Mouse (Mus musculus) hindbrain, embryonic 14.5 days (tissue): ENCODE results near the gene Gadd45g. TPM values are rescaled to one million over a fixed set of nuclear protein-coding genes. Genes with fewer than 3 reads are reported as not detected.

Experiments used
- ATAC-seq: fragments of 200-750 bp; cut with Nextera tagmentation; 2 replicates; pipeline ENCODE4 v1.8.0; 2017; ENCODE audit warnings: moderate number of reproducible peaks, mild to moderate bottlenecking, moderate TSS enrichment, moderate library complexity; ENCODE audit not compliant: low FRiP score
- DNase-seq: peaks from one replicate; pipeline ENCODE4 v3.0.0-alpha.2; 2015; ENCODE audit warnings: low spot score
- H3K27ac ChIP-seq: fragments of 300-500 bp; sonication (generic); 2 replicates; pipeline ENCODE4 v1.5.1; 2014; ENCODE audit warnings: mild to moderate bottlenecking, moderate library complexity
- H3K27me3 ChIP-seq: fragments of 300-500 bp; sonication (generic); 2 replicates; pipeline ENCODE4 v1.6.1; 2014; ENCODE audit warnings: mild to moderate bottlenecking, low read length, mixed read lengths; ENCODE audit not compliant: control insufficient read depth, insufficient read depth
- H3K36me3 ChIP-seq: fragments of 300-500 bp; sonication (generic); replicated peaks from 2 replicates; pipeline ENCODE4 v1.6.1; 2014; ENCODE audit not compliant: control insufficient read depth, insufficient read depth
- H3K4me1 ChIP-seq: fragments of 300-500 bp; sonication (generic); replicated peaks from 2 replicates; pipeline ENCODE4 v1.6.1; 2014; ENCODE audit warnings: antibody characterized with exemption, low read length, mixed read lengths; ENCODE audit not compliant: control insufficient read depth, insufficient read depth
- H3K4me2 ChIP-seq: fragments of 300-500 bp; sonication (generic); replicated peaks from 2 replicates; pipeline ENCODE4 v1.6.1; 2014; ENCODE audit warnings: mild to moderate bottlenecking, moderate library complexity
- H3K4me3 ChIP-seq: fragments of 300-500 bp; sonication (generic); replicated peaks from 2 replicates; pipeline ENCODE4 v1.5.1; 2014; ENCODE audit warnings: mild to moderate bottlenecking, low read length
- H3K9ac ChIP-seq: fragments of 300-500 bp; sonication (generic); 2 replicates; pipeline ENCODE4 v1.6.1; 2014
- H3K9me3 ChIP-seq: fragments of 300-500 bp; sonication (generic); 2 replicates; pipeline ENCODE4 v1.6.1; 2016; ENCODE audit warnings: low read length; ENCODE audit not compliant: control insufficient read depth
- WGBS: fragments of 180-500 bp; shearing (Covaris S2); extraction: QIAGEN DNeasy Blood & Tissue Kit; methylation state at CpG from one replicate; pipeline ENCODE4 v1.1.7; 2014; 5-methylcytosine and 5-hydroxymethylcytosine counted together
- polyA plus RNA-seq: library from polyadenylated mRNA; unstranded; fragments of >200 nt; fragmentation: Nextera tagmentation; extraction: Ambion mirVana; gene quantifications from 2 replicates; pipeline ENCODE4 v1.2.1, GENCODE M21; 2014

Gadd45g gene
- polyA plus RNA-seq, 1 experiment from 2014 or later: 43.6 TPM

DNA sequence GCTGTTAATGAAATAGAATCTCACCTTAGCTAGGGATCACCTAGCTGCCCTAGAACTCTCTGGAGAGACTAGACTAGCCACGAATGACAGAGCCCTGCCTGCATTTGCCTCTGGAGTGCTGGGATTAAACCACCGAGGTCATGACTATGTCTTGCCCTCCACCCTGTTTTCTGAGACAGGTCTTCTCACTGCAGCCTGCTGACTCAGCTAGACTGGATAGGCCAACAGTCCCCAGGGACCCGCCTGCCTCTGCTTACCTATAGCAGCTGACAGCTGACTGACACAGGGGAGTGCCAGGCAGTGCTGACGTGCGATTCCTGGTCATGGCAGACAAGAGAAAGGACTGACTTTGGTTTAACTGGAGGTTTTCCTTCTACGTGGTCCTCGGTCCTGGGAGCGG is 12.7 kb downstream of the Gadd45g start:
- no peaks in the 10 kb centered on the region for H3K36me3 ChIP-seq
- H3K9me3 ChIP-seq: no peaks in the 10 kb centered on the region
- H3K27ac ChIP-seq: no peak overlapping the region
- 81% methylated on average over 8 of the region's 8 CpGs for WGBS
- 0 out of 2 replicates have a peak, but pooled peaks cover 16% of the 10 kb centered on the region for H3K27me3 ChIP-seq
- ATAC-seq (no peak), DNase-seq (no peak)
- H3K4me1 ChIP-seq: no peaks in the 10 kb centered on the region
- H3K4me3 ChIP-seq: no peak overlapping the region
- H3K4me2 ChIP-seq: no peak overlapping the region
- H3K9ac ChIP-seq: no peak overlapping the region

- H3K27me3 ChIP-seq: 0 out of 2 replicates have a peak, but pooled peaks cover 9% of the 10 kb centered on the region
- 68% methylated on average over 3 of the region's 3 CpGs for WGBS
- no peaks in the 10 kb centered on the region for H3K36me3 ChIP-seq
- H3K9me3 ChIP-seq: no peaks in the 10 kb centered on the region
- H3K9ac ChIP-seq: no peak overlapping the region
- ATAC-seq (no peak), DNase-seq (no peak)
- H3K4me2 ChIP-seq: no peak overlapping the region
- no peak overlapping the region for H3K4me3 ChIP-seq
- no peaks in the 10 kb centered on the region for H3K4me1 ChIP-seq
- H3K27ac ChIP-seq: no peak overlapping the region
Observed at GRCm38 (mm10) chr13:51859798-51860197, 13.3 kb downstream of the Gadd45g start.

DNA sequence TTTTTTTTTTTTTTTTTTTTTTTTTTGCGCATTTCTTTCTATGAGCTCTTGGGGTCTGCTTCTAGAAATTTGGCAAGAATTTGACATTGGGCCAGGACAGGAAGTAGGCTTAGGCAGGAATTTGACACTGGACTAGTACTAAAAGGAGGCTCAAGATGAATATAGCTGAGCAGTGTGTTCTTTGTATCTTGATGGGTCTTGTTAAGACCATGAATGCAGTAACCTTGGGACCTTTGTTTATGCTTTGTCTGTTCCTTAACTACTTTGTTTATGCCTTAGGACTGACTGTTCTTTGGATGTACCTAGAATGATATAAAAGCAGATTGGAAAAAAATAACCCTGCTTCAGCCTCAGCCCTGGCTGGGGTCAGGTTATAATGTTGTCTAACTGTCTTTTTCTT is 16.3 kb downstream of the Gadd45g start:
- H3K36me3 ChIP-seq: no peaks in the 10 kb centered on the region
- H3K9ac ChIP-seq: no peak overlapping the region
- no peaks in the 10 kb centered on the region for H3K9me3 ChIP-seq
- ATAC-seq: no peak
- no peaks in the 10 kb centered on the region for H3K27me3 ChIP-seq
- no peak overlapping the region for H3K27ac ChIP-seq
- DNase-seq: no peak
- no peak overlapping the region for H3K4me2 ChIP-seq
- 100% methylated on average over 1 of the region's 1 CpGs for WGBS
- no peaks in the 10 kb centered on the region for H3K4me1 ChIP-seq
- H3K4me3 ChIP-seq: no peak overlapping the region

DNA sequence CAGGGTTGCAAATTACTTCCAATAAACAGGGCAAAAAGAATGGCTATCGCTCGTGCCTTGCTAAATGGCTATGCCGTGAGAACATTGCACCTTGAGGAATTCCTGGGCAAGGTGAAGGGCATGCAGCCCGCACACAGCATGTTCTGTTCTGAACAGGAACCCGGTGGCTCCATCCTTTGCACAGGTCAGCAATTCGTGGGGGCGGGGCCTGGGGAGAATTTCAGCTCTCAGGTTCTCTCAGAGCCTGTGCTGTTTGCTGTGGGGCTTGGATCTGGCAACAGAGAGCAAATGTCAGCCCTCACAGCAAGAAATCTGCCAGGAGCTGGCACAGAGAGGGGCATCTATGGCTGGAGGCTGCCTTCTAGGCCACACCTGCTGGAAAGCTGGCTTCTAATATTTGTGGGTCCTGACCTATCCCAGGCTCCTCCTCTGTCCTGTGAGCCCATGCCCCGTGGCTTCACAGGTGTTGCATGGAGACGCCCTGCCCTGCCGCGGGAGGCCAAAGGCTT is 19.7 kb downstream of the Gadd45g start:
- DNase-seq (no peak), ATAC-seq (no peak)
- Histone ChIP-seq H3K4me1 (no peaks in the 10 kb centered on the region), H3K4me3 (no peak overlapping the region), H3K4me2 (no peak overlapping the region), H3K9ac (no peak overlapping the region), H3K27ac (no peak overlapping the region), H3K9me3 (no peaks in the 10 kb centered on the region), H3K36me3 (no peaks in the 10 kb centered on the region), H3K27me3 (no peaks in the 10 kb centered on the region)
- 69% methylated on average over 11 of the region's 11 CpGs for WGBS

DNA sequence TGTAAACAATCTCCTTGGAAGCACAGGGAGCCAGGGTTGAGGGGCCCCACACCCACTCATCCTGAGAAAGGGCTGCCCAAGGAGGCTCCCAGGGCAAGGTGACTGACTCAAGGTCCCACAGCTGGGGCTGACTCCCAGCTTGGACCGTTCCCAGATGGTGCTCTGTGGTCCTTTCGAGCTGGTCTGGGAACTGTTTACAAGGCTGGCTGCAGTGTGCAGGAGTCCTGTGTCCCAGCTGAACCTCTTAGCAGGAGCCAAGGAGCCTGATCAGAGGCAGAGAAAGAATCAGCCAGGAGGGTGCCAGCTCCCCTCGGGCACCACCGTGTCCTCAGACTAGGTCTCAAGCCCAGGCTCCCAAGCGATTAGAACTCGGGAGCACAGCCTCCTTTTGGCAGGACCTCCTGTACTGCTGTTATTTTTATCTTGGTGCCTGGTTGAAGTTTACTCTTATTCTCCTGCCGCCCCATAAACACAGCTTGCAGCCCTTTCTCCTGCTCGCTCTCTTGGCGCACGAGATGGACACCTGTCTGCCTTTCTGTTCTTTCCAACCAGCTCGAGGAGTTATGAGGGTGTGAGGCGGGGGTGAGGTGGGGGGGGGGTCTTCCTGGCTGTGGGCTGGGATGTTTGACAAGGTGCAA is 22.1 kb downstream of the Gadd45g start:
- Histone ChIP-seq H3K9ac (no peak overlapping the region), H3K4me2 (no peak overlapping the region), H3K36me3 (no peaks in the 10 kb centered on the region), H3K27me3 (no peaks in the 10 kb centered on the region), H3K9me3 (no peaks in the 10 kb centered on the region), H3K4me3 (no peak overlapping the region), H3K4me1 (no peaks in the 10 kb centered on the region), H3K27ac (no peak overlapping the region)
- ATAC-seq (no peak), DNase-seq (no peak)
- 59% methylated on average over 12 of the region's 12 CpGs for WGBS

GRCm38 (mm10) chr13:51869129-51869491 is 22.6 kb downstream of the Gadd45g start:
- Histone ChIP-seq H3K27ac (no peak overlapping the region), H3K4me1 (no peaks in the 10 kb centered on the region), H3K4me3 (no peak overlapping the region), H3K9ac (no peak overlapping the region), H3K27me3 (no peaks in the 10 kb centered on the region), H3K9me3 (no peaks in the 10 kb centered on the region), H3K4me2 (no peak overlapping the region), H3K36me3 (no peaks in the 10 kb centered on the region)
- WGBS: 76% methylated on average over 9 of the region's 9 CpGs
- ATAC-seq: no peak
- DNase-seq: no peak

- no peak overlapping the region for H3K9ac ChIP-seq
- H3K9me3 ChIP-seq: no peaks in the 10 kb centered on the region
- no peak overlapping the region for H3K4me2 ChIP-seq
- H3K4me1 ChIP-seq: no peaks in the 10 kb centered on the region
- ATAC-seq (no peak), DNase-seq (no peak)
- H3K27ac ChIP-seq: no peak overlapping the region
- H3K27me3 ChIP-seq: no peaks in the 10 kb centered on the region
- no peak overlapping the region for H3K4me3 ChIP-seq
- 97% methylated on average over 4 of the region's 4 CpGs for WGBS
- H3K36me3 ChIP-seq: no peaks in the 10 kb centered on the region
Observed at GRCm38 (mm10) chr13:51871148-51871547, 24.7 kb downstream of the Gadd45g start.

DNA sequence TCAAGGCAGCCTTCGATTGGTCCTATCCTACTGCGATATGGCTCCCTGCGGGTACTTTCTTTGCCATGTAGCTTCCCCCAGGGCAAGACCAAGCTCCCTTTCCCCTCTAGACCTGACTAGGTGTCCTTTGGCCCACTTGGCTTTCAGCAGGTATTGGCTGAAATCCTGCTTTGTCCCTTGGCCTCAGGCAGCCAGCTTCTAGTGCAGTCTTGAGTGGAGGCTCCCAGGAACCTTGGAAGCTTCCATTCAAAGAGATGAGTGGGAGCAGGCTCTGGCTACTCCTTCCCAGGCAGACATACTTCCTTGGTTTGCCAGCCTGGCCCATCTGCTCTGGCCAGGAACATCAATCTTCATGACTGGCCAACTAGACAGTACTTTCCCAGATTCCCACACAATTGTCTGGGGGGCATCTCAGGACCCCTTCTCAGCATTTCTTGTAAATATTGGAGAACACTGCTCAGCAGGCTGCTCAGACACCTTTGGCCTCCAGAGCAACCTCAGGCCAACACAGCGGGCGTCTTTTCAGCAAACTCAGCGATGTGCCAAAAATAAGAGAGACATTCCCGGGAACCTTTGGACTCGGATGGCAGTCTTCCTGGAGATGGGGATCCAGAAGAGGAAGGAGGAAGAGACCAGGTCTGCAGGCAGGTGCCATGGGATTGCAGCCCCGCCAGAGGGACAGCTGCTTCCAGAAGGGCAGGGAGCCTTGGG is 25.9 kb downstream of the Gadd45g start:
- Histone ChIP-seq H3K27ac (no peak overlapping the region), H3K9ac (no peak overlapping the region), H3K4me1 (no peaks in the 10 kb centered on the region), H3K9me3 (no peaks in the 10 kb centered on the region), H3K4me2 (no peak overlapping the region), H3K27me3 (no peaks in the 10 kb centered on the region), H3K36me3 (no peaks in the 10 kb centered on the region), H3K4me3 (no peak overlapping the region)
- ATAC-seq (no peak), DNase-seq (no peak)
- WGBS: 77% methylated on average over 9 of the region's 9 CpGs

DNA sequence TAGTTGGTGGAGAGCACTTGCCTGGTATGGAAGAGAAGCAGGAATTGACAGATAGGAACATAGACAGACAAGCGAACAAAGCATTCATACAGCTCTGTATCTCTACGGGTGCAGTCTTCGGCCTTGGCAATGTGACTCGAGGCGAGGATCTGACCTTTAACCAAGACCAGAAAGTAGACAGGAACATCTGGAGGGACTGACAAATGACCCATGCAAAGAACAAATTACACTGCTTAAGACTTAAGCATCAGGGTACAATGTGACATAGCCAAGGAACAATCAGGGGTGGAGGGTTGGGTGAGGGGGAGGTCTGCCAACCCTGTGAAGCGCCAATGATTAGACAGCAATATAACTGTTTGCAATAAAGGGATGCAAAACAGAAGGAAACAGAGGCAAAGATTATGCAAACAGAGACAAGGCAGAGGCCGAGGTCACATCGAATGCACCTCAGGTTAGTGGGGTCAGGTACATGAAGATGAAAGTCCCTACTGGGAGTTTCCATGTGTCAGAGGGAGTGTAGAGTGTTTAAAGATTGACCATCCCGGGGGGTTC is 26.6 kb downstream of the Gadd45g start:
- no peaks in the 10 kb centered on the region for H3K27me3 ChIP-seq
- H3K4me1 ChIP-seq: no peaks in the 10 kb centered on the region
- DNase-seq (no peak), ATAC-seq (no peak)
- H3K36me3 ChIP-seq: no peaks in the 10 kb centered on the region
- no peak overlapping the region for H3K27ac ChIP-seq
- WGBS: 78% methylated on average over 9 of the region's 9 CpGs
- H3K9ac ChIP-seq: no peak overlapping the region
- no peaks in the 10 kb centered on the region for H3K9me3 ChIP-seq
- no peak overlapping the region for H3K4me3 ChIP-seq
- no peak overlapping the region for H3K4me2 ChIP-seq
